Mouse (Mus musculus): ENCODE results near the gene Ston2.

Ston2 gene

DNA sequence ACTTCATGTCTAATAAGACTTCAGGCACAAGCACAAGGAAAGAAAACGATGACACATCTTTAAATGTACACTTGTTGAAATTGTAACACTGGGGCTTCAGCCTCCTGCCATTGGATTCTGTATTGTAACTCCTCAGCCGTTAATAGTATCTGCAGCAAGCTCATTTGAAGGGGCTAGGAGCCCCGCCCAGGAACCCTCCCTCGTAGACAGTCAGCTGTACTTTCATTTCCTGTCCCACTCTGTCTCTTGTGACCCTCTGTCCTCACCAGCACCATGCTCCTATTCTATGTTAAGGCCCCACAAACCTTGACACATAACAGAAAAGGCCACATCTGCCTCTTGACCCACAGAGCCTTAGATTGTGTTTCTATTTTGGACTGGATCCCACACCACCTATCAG, 3.6 kb upstream of the Ston2 start:
- 80% methylated on average over 4 of the region's 4 CpGs for WGBS

DNA sequence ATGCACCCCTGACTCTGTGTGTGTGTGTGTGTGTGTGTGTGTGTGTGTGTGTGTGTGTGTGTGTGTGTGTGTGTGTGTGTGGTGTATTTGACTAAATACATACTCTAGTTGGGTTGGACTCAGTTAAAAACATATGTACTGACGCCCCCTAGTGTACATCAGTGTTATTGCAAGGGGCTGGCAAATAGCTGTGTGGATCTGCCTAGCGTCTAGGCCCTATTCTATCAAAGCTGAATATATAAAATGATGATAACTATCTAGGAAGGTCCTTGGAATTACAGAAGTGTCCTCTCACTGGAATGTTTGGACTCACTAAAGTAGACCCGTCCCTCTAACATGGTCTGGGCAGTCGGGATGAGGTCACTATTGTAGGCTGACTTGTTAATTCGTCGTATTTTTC, 1.6 kb upstream of the Ston2 start:
- WGBS: 60% methylated on average over 6 of the region's 6 CpGs

DNA sequence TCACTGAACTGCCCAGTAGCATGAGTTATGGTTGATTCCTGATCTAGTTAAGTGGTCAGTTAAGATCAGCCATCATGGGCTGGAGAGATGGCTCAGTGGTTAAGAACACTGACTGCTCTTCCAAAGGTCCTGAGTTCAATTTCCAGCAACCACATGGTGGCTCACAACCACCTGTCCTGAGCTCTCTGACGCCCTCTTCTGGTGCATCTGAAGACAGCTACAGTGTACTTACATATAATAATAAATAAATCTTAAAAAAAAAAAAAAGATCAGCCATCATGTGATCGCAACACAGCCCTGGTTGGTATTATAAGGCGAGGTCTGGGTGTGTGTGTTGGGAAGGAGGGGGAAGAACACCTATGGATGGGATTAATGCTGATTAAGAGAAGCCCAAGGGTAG, 259 bp upstream of the Ston2 start:
- 76% methylated on average over 3 of the region's 3 CpGs for WGBS

DNA sequence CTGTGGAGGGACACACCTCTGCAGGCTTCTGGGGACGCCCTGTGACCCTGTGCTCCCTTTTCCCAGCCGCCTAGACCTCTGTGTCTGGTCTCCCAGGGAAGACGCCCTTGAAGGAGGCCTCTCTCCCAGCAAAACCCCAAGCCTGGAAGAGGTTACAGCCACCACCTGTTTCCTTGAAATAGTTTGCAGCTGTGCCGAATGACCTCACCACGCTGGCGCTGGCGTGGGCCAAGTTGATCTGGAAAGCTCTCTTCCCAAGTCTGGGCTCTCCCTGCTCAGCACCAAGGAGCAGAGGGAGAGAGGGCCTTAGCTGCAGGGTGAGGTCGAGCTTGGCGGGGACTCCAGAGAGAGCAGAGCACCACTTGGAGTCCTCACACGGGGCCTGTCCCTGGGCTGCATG, 1.8 kb downstream of the Ston2 start:
- WGBS: 58% methylated on average over 10 of the region's 10 CpGs

DNA sequence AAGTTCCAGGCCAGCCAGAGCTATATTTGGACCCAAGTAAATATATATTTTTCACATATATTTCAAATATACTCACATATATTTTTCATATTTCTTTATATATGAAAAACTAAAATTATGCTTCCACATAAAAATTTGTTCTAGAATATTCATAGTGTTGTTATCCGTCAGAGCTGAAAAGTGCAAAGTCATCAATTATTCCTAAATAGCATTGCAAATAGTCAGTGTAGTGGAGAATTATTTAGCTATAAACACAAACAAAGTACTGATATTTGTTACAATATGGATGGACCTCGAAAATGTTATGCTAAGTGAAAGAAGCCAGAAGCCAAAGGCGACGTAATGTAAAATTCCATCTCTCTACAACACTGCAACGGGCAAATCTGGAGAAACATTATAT, 6.8 kb downstream of the Ston2 start:
- WGBS: 95% methylated on average over 5 of the region's 5 CpGs

DNA sequence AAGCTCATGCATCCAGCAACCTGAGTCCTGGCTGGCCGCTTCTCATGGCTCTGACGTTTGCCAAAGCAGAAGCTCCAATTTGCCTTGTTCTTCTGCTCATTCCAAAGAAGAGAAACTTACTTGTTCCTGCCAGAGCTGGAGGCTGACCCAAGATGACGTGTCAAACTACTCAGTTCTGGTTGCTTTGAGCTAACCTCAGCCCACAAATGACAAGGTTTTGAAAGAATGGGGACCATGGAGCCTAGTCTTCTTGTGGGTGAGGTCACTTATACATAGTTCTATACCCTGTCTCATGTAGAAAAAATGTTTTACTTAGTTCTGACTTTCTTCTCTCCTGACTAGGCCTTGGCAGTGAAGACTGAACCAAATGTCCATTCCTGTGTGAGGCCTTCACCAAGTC, 7.7 kb downstream of the Ston2 start:
- WGBS: 91% methylated on average over 3 of the region's 3 CpGs

DNA sequence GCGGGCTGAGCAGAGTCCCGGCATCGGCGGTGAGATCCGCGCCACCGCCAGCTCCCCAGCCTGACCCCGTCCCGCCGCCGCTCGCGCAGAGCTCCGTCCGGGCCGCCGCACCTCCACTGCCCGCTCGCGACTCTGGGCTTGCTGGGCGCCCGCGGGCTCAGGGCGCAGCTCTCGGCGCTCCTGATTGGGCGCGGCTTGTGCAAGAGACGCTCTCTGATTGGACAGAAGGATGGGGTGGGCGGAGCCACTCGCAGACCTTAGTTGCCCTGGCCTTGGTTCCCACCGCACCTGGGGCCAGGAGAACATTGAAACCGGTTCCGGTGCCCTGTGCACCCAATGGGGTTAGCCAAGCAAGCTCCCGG, 9.2 kb downstream of the Ston2 start:
- under 1% methylated on average over 35 of the region's 35 CpGs for WGBS

DNA sequence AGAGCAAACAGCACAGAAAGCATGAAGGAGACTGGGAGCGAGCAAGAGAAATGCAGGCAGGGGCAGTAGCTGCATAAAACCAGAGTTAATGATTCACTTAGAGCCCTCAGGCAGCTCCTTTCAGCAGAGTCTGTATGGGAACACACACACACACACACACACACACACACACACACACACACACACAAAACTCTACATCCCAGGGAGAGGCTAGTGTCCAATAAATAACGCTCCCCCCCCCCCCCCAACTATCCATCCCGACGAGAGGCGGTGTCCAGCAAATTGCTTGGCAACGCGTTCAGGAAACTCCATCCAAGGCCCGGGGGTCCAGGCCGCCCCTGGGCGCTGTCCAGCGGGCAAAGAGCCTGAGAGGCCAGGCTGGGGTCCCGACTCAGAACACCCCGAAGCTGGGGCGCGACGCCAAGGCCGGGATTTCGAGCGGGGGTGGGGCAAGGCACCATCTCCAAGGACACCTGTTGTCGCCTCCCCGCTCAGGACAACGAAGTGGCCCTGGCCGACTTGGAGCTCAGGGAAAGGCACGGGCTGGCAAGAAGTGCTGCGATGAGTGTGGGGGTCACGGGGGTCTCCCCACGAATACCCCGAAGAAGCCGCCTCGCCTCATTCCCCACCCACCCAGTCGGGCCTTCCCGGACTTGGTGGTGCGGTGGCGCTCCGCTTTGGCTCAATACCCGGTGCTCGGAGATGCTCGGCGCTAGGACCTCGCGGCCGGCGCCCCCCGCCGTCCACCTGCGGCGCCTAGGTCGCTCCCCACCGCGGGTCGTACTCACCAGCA, 9.8 kb downstream of the Ston2 start:
- WGBS: 1% methylated on average over 50 of the region's 51 CpGs

DNA sequence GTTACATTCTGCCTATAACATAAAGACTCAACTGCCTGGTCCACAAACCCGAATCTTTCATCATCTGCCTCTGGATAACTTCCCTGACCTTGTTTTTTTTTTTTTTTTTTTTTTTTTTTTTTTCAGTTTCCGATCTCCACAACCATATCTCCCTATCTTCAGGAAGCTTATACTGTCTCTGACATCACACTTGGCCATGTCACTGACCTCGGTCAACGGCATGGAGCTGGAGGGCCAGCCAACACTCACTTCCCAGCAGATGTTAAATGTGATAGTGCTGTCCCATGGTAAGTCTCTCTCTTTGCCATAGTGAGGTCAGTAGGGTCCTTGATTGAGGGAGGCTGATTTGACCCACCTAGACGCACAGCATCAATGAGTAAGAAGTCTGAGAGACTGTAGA, 11.8 kb downstream of the Ston2 start:
- 73% methylated on average over 5 of the region's 5 CpGs for WGBS

DNA sequence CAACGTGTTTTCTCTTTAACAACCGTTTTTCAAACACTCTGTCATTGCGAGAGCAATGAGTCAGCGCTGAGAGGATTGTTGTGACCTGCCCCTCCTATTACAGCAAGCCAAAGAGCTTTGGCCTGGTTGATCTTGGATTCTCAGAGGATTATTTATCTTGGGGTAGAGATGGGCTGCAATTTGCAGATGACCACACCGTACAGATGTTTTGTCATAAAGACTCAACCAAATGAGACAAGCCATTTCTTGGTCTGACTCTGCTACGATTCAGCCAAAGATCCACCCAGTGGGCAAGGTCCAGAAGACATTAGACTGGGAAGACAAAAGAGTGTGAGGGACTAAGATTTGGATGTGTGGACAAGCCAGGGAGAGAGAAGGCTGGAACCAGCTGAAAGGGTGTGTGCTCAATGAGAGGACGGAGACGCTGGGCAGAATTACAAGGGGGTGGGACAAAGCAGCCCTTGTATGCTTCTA, 13.3 kb downstream of the Ston2 start:
- WGBS: 61% methylated on average over 8 of the region's 8 CpGs

DNA sequence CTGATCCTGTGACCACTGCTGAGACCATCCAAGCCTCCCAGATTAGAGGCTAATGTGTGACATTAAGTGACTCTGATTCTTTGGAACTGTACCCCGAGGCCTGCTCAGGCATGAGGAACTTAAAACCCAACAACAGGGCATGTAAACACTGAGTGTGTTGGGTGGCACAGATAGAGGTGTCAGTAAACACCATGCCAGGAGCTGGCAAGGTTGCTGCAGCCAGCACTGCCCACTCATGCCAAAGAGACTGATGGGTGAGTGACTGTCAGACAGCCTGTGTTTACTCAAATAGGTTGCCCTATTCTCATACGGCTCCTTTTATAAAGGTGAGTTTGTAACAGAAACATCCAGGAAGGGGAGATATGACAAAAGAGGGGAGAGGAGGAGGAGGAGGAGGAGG, 19.3 kb downstream of the Ston2 start:
- 58% methylated on average over 2 of the region's 2 CpGs for WGBS

DNA sequence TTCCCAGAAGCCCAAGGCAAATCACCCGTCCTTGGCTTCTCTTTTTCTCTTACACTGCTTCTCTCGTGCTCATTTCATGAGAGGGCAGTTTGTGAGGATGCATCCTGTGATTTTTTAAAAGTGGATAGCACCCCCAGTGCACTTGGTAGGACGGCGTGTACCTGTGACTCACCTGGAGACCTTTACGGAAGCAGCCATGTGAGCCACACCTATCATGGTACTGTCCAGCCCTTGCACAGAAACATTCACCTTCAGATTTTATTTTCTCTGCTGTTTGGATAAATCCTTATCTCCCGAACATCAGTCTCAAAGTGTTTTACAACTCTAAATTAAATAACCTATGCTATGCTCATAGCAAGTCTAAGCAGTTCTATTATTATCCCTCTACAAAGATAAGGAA, 20.0 kb downstream of the Ston2 start:
- 92% methylated on average over 6 of the region's 6 CpGs for WGBS

DNA sequence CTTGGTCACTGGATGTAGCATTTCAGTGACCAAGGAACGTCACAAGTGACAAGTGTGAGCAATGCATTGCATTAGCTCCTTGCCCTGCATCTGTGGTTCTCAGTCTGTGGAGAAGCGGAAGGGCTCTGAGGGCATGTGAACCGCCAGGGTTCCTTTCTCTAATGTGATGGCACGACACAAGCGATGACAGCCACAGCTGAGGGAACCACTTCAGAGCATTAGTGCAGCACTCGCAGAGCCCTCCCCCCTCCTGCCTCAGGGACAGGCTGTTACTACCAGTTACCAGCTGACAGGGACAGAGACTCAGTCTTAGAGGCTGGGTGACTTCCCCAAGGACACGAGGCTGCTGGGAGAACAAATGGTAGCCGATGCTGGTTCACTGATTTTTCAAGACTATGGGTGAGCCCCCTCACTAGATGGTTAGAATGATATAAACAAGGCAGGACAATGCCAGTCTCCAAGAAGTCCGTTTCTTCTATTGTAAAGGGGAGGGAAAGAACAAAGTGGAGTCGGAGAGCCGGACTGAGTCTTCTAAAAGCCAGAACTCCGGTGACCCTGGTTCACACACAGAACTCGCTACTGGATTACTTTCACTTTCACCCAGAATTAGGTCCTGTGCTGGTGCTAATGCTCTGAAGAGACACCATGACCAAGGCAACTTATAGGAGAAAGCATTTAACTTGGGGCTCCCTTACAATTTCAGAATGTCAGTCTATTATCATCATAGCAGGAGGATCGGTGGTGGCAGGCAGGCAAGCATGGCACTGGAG, 21.7 kb downstream of the Ston2 start:
- 61% methylated on average over 14 of the region's 14 CpGs for WGBS

DNA sequence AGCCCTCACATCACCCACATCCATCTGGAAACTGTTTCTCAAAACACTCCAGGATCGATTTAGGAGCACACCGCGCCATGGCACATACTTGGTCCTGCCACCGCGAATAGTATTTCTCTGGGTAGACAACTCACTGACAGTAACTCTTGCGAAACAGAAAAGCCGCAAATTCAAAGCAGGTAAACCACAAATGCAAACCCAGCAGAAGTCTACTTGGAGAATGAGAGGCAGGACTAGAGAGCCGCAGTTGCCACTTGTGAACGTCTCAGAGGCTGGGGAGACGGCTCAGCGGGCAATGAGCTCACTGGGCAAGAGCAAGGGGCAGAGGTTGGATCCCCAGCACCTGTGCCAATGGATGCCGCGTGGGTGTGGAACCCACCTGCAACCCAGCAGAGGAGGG, 22.7 kb downstream of the Ston2 start:
- 42% methylated on average over 13 of the region's 13 CpGs for WGBS

DNA sequence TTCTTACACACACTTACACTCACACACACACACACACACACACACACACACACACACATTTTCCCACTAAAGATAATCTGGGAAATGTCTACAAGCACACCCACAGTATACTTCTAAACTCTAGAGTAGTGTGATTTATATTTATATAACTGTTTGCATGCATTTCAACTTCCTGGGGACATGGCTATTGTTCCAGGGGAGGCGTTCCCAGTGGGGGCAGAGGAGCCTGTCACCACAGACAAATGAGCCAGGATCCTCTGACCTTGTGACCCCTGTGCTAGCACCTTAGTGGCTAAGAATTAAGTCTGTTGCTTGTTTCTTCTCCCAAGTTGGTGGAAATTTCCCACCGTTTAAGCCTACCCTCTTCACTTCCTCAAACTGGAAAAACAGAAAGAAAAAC, 23.1 kb downstream of the Ston2 start:
- 37% methylated on average over 2 of the region's 2 CpGs for WGBS

DNA sequence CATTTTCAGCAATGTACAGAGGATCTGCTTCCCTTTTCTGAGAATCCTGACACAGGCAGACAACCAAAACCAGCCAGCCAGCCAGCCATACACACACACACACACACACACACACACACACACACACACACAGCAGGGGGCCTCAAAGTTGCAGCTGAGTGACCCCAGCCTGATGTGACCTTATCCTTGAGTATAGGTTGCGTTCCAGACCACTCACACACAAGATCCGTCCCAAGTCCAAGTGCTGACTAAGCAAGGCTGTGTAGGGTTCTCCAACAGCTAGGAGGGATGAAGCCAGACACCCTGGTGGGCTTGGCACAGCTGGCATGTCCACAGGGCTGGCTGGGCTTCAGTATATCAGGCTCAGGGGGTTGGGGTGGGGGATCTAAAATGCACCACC, 23.7 kb downstream of the Ston2 start:
- 60% methylated on average over 2 of the region's 2 CpGs for WGBS

DNA sequence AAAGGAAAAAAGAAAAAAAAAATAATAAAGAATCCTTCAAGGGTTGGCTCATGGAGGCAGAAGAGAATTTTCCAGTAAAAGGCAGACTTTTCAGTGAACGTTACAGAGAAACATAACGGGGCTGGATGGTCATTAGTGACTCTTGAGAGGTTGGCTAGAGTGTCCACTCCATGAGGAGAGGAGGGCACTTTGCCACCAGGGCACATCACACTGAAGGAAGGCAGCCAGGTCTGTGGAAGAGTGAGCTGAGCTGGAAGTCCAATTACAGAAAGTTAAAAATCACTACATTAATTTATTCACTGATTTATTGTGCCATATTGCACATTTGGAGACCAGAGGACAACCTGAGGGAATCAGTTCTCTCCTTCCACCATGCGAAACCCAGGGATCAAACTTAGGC, 28.4 kb downstream of the Ston2 start:
- 86% methylated on average over 3 of the region's 3 CpGs for WGBS

DNA sequence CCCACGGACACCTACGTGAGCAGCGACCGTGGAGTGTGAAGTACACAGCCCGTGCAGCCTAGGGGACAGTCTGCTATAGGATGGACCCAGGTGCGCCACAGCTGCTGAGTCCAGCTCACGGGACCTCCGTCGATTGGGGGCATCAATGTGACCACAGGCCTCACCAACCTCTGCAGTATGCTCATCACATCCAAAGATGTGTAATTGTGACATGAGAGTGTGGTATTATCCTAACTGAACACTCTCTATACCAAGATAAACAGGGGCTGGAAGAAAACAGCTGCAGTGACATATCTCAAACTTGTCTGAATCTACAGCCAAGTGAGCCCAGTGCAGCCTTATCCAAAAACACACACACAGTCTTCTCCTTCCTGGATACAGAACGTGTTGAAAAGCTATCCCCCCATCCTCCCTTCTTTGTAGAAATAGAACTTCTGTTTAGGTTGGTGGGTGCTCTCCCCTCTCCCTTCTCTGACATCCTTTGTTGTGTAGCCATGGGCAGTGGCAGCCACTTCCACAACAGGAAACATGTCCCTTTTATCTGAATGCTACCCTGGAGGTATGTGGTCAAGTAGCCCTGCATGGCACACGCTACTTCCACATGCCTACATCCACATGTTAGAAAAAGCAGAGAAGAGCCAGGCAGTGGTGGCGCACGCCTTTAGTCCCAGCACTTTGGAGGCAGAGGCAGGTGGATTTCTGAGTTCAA, 30.2 kb downstream of the Ston2 start:
- 93% methylated on average over 13 of the region's 13 CpGs for WGBS

DNA sequence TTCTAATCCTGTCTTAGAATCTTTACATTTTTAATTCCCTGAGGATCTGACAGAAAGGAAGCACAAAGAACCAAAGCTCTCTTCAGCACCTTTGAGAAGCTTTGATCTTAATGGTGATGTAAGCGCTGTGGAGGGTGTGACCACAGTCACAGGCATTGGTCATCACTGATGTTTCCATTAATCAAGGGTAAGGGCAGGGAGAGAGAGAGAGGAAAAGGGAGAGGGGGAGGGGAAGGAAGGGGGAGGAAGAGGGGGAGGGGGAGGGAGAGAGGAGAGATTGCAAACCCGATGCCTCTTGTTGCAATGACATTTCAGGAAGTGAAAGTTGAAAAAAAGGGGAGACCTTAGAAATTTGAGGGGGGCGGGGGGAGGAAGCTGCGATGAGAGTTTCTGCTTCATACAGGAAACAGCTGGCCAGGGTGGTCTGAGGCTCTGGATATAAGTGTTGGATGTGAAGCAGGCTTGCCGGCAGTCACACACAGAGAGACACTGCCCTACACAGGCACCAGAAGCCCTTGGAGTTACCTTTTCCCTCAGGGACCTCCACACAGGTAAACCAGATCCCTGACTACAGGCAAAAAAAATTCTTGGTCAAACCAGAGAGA, 31.5 kb downstream of the Ston2 start:
- 78% methylated on average over 5 of the region's 5 CpGs for WGBS

DNA sequence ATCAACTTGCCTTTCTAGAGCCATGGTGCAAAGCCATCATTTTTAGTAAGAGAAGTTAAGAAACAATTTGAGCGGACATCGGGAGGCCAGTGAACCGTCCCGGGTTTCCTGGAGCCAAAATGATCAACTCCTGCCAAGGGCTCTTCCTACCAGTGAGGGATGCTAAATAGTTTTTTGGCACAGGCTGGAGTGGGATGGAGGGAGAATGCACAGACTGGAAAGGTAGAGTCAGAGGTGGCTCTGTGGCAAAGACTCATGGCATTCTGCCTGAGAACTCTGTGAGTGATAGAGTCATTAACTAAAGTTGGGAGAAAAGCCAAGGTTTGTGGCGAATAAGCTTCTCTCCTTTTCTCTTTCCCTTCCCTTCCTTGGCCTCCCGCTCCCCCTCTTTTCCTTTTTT, 33.6 kb downstream of the Ston2 start:
- WGBS: 63% methylated on average over 6 of the region's 6 CpGs

DNA sequence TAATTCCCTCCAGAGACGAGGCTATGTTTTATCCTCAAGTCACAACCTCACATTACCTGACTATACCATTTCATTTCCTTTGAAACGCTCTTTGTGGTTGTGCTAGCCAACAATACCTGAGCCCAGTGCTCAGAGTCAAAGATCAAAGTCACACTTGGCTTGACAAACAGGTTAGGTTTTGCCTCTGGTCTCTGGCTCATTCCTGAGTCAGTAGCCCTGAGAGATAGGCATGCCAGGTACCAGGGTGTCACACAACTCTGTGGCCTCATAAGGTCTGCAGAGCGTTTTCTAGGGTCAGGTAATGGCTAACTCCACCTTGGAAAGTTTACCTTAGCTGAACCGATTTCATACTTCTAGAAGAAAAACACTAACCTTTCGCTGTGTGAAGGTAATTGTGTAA, 35.5 kb downstream of the Ston2 start:
- WGBS: 95% methylated on average over 5 of the region's 5 CpGs

DNA sequence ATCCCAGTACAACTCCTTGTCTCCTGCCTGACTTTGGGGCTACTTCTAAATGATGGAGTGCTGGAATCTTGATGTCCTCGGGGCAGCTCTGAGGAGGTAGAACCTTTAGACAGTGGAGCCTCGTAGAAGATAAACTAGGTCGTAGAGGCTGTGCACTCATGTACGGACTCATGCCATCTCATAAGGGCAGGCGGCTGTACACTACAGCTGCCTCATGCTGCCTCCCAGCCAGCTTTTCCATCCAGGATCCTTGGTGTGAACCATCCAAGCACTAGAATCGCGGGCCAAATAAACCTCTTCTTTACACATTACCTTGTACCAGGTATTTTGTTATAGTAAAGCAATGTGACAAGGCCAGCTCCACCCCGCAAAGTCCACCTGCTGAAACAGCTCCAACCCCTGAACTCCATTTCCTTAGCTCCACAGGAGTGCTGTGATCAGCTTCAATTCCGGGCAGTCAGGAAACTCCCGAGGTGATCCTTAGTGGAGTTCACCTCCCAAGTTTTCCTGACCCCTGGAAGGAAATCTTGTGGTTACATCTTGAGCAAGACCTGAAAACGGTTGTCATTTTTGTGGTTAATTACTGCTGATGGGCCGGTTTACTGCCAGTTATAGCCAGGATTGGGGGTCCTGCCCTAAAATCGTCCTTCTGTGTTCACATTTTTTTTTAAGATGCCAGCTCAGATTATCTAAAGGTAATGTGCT, 36.1 kb downstream of the Ston2 start:
- WGBS: 91% methylated on average over 13 of the region's 13 CpGs

All from cerebral cortex, adult 2 months (tissue).